Mouse (Mus musculus) liver, embryonic 15.5 days (tissue): ENCODE measurements around the gene Obsl1. TPM values are rescaled to one million over a fixed set of nuclear protein-coding genes. Genes with fewer than 3 reads are reported as not detected.

ENCODE experiments used
- ATAC-seq: fragments of 200-750 bp; cut with Nextera tagmentation; 2 replicates; pipeline ENCODE4 v1.8.0; 2017; ENCODE audit warnings: moderate number of reproducible peaks, mild to moderate bottlenecking, moderate library complexity; ENCODE audit not compliant: insufficient read depth
- H3K27ac ChIP-seq: fragments of 300-500 bp; sonication (generic); replicated peaks from 2 replicates; pipeline ENCODE4 v1.5.1; 2015; ENCODE audit warnings: mild to moderate bottlenecking, inconsistent platforms
- H3K27me3 ChIP-seq: fragments of 300-500 bp; sonication (generic); 2 replicates; pipeline ENCODE4 v1.6.1; 2015; ENCODE audit warnings: mild to moderate bottlenecking, inconsistent platforms
- H3K36me3 ChIP-seq: fragments of 300-500 bp; sonication (generic); replicated peaks from 2 replicates; pipeline ENCODE4 v1.6.1; 2015; ENCODE audit warnings: moderate library complexity, mild to moderate bottlenecking, inconsistent platforms
- H3K4me1 ChIP-seq: fragments of 300-500 bp; sonication (generic); replicated peaks from 2 replicates; pipeline ENCODE4 v1.6.1; 2015; ENCODE audit warnings: inconsistent platforms
- H3K4me2 ChIP-seq: fragments of 300-500 bp; sonication (generic); 2 replicates; pipeline ENCODE4 v1.6.1; 2015; ENCODE audit warnings: moderate library complexity, mild to moderate bottlenecking, inconsistent platforms
- H3K4me3 ChIP-seq: fragments of 300-500 bp; sonication (generic); replicated peaks from 2 replicates; pipeline ENCODE4 v1.5.1; 2015; ENCODE audit warnings: mild to moderate bottlenecking, inconsistent platforms
- H3K9ac ChIP-seq: fragments of 300-500 bp; sonication (generic); 2 replicates; pipeline ENCODE4 v1.6.1; 2015; ENCODE audit warnings: moderate library complexity, mild to moderate bottlenecking, inconsistent platforms
- H3K9me3 ChIP-seq: fragments of 300-500 bp; sonication (generic); replicated peaks from 2 replicates; pipeline ENCODE4 v1.6.1; 2016; ENCODE audit warnings: inconsistent platforms
- WGBS: fragments of 180-500 bp; shearing (Covaris S2); methylation state at CpG from one replicate; pipeline ENCODE4 v1.1.7; 2015; ENCODE audit warnings: mixed read lengths; ENCODE audit not compliant: insufficient replicate concordance; 5-methylcytosine and 5-hydroxymethylcytosine counted together
- polyA plus RNA-seq: library from polyadenylated mRNA; unstranded; fragments of >200 nt; fragmentation: Nextera tagmentation; extraction: Ambion mirVana; gene quantifications from 2 replicates; pipeline ENCODE4 v1.2.1, GENCODE M21; 2015

Obsl1 gene
- polyA plus RNA-seq, 1 experiment from 2014 or later: 7.3 TPM

DNA sequence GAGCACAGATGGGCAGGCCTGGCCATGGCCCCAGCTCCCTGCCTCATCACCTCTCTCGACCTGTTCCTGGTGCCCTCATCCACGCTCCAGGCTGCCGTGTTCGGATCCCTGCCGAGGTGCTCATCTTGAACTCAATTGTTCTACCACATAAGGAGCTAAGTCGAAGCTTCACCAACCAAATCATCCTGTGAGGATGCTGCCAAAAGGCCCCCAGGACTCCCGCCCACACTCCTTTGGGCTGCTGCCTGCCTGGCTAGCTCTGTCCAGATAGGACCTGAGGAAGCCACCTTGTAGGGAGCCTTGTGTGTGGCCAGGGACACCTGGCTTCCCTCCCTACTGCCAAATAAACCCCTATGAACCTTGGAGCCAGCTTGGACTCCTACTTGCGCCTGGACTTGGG is 63.4 kb downstream of the Obsl1 start:
- H3K27ac ChIP-seq: no peak overlapping the region
- H3K4me1 ChIP-seq: peaks cover 44% of the 10 kb centered on the region
- 0 out of 2 replicates have a peak, but pooled peaks cover 3% of the 10 kb centered on the region for H3K36me3 ChIP-seq
- no peak for ATAC-seq
- H3K27me3 ChIP-seq: peaks cover 24% of the 10 kb centered on the region
- 70% methylated on average over 8 of the region's 8 CpGs for WGBS
- no peak overlapping the region for H3K9ac ChIP-seq
- no peaks in the 10 kb centered on the region for H3K9me3 ChIP-seq
- no peak overlapping the region for H3K4me2 ChIP-seq
- H3K4me3 ChIP-seq: no peak overlapping the region

- 64% methylated on average over 9 of the region's 9 CpGs for whole genome bisulfite sequencing
Measured at GRCm38 (mm10) chr1:75442171-75442570, 64.1 kb downstream of the Obsl1 start.

DNA sequence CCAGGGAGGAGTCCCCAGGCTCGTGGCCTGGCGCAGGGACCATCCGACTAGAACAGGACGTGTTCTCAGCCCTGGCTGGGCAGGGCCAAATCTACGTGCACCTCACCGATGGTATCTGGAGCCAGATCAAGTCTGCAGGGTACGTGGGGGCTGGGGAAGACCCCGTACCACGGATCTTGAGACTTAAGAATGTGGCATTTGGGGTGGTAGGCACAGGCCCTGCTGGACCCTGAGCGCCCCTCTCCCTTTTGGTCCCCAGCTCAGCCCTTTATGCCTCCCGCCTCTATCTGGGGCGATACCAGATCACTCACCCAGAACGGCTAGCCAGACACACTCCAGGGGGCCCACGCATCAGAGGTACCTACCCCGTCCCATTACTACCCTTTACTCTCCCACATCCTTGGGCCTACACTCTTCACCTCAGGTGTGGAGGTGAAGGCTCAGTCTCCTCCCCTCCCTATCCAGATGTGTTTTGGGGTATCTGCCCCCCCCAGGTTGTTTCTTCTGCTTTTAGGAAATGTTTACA is 64.7 kb downstream of the Obsl1 start:
- H3K27ac ChIP-seq: no peak overlapping the region

More at GRCm38 (mm10) chr1:75442171-75442570, 64.1 kb downstream of the Obsl1 start:
- Histone ChIP-seq H3K4me1 (peaks cover 42% of the 10 kb centered on the region), H3K4me2 (no peak overlapping the region), H3K27ac (no peak overlapping the region), H3K4me3 (no peak overlapping the region), H3K36me3 (0 out of 2 replicates have a peak, but pooled peaks cover 3% of the 10 kb centered on the region), H3K9me3 (no peaks in the 10 kb centered on the region), H3K9ac (no peak overlapping the region), H3K27me3 (peaks cover 18% of the 10 kb centered on the region)
- ATAC-seq: no peak

DNA sequence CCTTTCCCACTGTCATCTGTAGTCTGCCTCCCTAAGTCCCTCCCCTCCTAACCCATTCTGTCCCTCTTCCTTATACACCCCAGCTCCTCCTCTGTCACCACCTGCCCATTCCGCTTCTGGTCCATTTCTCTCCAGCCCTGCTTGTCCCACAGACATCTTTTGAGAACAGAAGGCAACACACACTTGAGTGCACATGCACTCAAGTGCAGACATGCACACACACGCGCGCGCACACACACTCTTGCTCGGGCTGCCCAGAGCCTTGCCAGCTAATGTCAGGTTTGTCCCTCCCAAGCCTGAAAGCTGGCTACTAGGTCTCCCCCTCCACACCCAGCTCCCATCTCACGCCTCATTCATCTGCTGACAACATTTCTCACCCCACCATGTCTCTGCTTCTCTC is 65.6 kb downstream of the Obsl1 start:
- H3K27ac ChIP-seq: no peak overlapping the region
- H3K4me1 ChIP-seq: peaks cover 39% of the 10 kb centered on the region
- peaks cover 4% of the 10 kb centered on the region; the same call in 1 of the 2 replicates for H3K27me3 ChIP-seq
- no peak overlapping the region for H3K4me3 ChIP-seq
- H3K4me2 ChIP-seq: no peak overlapping the region
- ATAC-seq: no peak
- 0 out of 2 replicates have a peak, but pooled peaks cover 3% of the 10 kb centered on the region for H3K36me3 ChIP-seq
- no peak overlapping the region for H3K9ac ChIP-seq
- WGBS: 84% methylated on average over 7 of the region's 7 CpGs
- no peaks in the 10 kb centered on the region for H3K9me3 ChIP-seq

More for the DNA sequence above, 64.7 kb downstream of the Obsl1 start:
- Histone ChIP-seq H3K4me3 (no peak overlapping the region), H3K27me3 (peaks cover 11% of the 10 kb centered on the region), H3K9me3 (no peaks in the 10 kb centered on the region), H3K9ac (no peak overlapping the region), H3K4me1 (peaks cover 42% of the 10 kb centered on the region), H3K36me3 (0 out of 2 replicates have a peak, but pooled peaks cover 3% of the 10 kb centered on the region), H3K4me2 (no peak overlapping the region)
- ATAC-seq: no peak
- 80% methylated on average over 15 of the region's 15 CpGs for WGBS

DNA sequence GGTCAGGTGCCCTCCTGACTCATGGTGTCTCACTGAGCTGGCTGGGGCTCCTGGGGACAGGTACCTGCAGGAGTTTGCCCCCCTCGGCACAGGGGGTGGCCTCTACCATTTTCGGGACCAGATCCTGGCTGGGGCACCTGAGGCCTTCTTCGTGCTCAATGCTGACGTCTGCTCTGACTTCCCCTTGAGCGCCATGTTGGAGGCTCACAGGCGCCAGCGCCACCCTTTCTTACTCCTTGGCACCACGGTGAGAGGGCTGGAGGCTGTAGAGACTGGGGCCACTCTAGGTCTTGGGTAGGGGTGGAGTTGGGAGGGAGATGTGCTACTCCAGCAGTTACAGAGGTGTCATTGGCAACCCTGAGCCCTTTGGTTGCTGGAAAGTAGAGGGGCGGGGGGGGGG is 67.5 kb downstream of the Obsl1 start:
- Histone ChIP-seq H3K4me2 (no peak overlapping the region), H3K4me1 (peaks cover 24% of the 10 kb centered on the region), H3K27ac (no peak overlapping the region), H3K4me3 (no peak overlapping the region), H3K36me3 (0 out of 2 replicates have a peak, but pooled peaks cover 3% of the 10 kb centered on the region), H3K9ac (no peak overlapping the region), H3K27me3 (no peaks in the 10 kb centered on the region), H3K9me3 (no peaks in the 10 kb centered on the region)
- WGBS: 76% methylated on average over 8 of the region's 9 CpGs
- no peak for ATAC-seq

DNA sequence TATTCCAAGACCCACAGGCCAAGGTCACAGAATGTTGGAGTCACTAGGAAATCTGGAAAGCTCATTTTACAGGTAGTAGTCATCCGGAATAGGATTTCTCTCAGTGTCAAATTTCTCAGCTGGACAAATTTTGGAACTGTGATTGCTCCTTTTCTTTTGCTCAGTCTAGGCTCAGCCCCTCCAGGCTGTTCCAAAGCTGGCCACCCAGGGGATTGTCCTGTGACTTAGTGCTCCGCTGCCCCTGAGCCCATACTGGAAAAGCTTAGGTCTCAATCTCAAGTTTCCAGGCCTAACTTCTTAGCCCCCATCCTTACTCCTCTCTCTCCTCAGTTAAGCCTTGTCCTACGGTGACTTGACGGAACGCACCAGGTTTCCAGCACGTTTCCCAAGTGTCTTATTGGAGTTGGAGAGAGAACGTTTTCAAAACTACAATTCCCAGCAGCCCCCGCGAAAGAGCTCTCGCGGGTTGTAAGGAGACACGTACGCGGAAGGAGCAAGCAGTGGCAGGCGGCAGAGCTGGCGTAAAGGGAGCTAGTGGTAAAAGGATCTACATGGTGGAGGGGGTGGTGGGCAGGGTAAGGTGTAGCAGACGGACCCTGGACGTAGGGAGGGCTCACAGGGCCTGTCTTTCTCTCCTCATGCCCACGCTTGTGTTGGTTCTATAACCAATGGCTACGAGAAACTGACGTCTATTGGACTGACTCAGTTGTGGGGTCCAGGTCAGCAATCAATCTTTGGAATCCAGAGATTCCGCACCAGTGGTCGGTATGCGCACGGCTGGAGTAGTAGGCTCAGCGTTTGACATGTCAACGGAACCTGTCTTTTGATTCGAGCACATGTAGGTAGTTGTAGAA is 70.5 kb downstream of the Obsl1 start, which contains the start of gene Gmppa:
Gene Gmppa (plus strand): TSS at position 456 of the 854 bp plus-strand sequence.
- peak within 1 kb of the TSS; percentile 67 for H3K4me2 ChIP-seq
- H3K9me3 ChIP-seq: no peaks in the 10 kb centered on the region
- H3K36me3 ChIP-seq: no peaks in the 10 kb centered on the region
- peak; percentile 73 for ATAC-seq
- 0 out of 2 replicates have a peak within 1 kb of the TSS, but pooled peaks have one; percentile 1 for H3K27ac ChIP-seq
- H3K4me3 ChIP-seq: peak within 1 kb of the TSS; percentile 69
- H3K27me3 ChIP-seq: peaks cover 20% of the 10 kb centered on the region
- 5% methylated on average over 28 of the region's 28 CpGs for WGBS
- H3K9ac ChIP-seq: peak within 1 kb of the TSS; percentile 64
- H3K4me1 ChIP-seq: peaks cover 20% of the 10 kb centered on the region

Other genes with a start within 250 kb of the Obsl1 start
- 0.05 and 0.13 TPM in 2 replicates for gene Ptprn, start 241.9 kb downstream of the Obsl1 start, polyA plus RNA-seq
- not detected in 2 replicates for gene Resp18, start 228.0 kb downstream of the Obsl1 start, polyA plus RNA-seq
- gene Dnpep, start 188.5 kb downstream of the Obsl1 start, polyA plus RNA-seq: 52.1 and 57.4 TPM in 2 replicates
- gene Des, start 146.1 kb downstream of the Obsl1 start, polyA plus RNA-seq: 10.3 and 12.8 TPM in 2 replicates
- gene Speg, start 131.2 kb downstream of the Obsl1 start, polyA plus RNA-seq: 8.7 and 9.4 TPM in 2 replicates
- 33.8 and 35.2 TPM in 2 replicates for gene Gmppa, start 70.5 kb downstream of the Obsl1 start, polyA plus RNA-seq
- 0.05 TPM in 1 of 2 replicates, not detected in the other for gene Asic4, start 56.0 kb downstream of the Obsl1 start, polyA plus RNA-seq
- 4.0 and 4.3 TPM in 2 replicates for gene Chpf, start 27.1 kb downstream of the Obsl1 start, polyA plus RNA-seq
- 0.06 and 0.15 TPM in 2 replicates for gene Tmem198, start 26.9 kb downstream of the Obsl1 start, polyA plus RNA-seq
- 0.66 and 0.67 TPM in 2 replicates for gene Inha, start 625 bp upstream of the Obsl1 start, polyA plus RNA-seq
- 5.1 and 6.6 TPM in 2 replicates for gene Stk11ip, start 15.1 kb upstream of the Obsl1 start, polyA plus RNA-seq
- gene Slc4a3, start 39.8 kb upstream of the Obsl1 start, polyA plus RNA-seq: 0.60 and 0.64 TPM in 2 replicates